Mouse (Mus musculus): ENCODE results near the gene Slc22a16. TPM values are rescaled to one million over a fixed set of nuclear protein-coding genes. Genes with fewer than 3 reads are reported as not detected.
"Not testable (repeated sequence)": the region's sequence is repeated elsewhere in the genome, so short reads cannot be mapped to it uniquely, and the experiment has no call there.

Gene Slc22a16
- total RNA-seq, 2 experiments from 2014 or later, result not detected

DNA sequence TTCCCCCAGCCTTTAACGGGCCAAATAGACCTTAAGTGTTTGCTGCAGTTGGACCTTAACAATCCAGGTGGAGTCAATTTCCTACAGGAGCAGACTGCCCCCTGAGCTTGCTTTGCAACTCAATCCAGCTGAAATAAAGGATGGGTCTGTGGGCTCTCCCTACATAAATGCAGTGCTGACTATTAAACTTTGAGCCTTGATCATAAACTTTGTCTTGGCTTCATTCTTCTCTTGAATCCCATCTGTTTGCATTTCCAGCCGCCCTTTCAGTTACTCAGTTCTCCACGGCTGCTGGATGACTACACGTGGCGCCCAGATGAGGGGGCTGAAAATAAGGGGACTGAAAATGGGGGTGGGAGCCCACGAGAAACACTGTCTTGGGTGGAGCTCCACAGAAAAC, 28.8 kb upstream of the Slc22a16 start:
- no peak overlapping the region for H3K27ac ChIP-seq
- TF ChIP-seq CTCF (conservative IDR thresholded peaks at IDR 0.05), result no peak
- H3K4me3 ChIP-seq, result no peak overlapping the region
- DNase-seq (ENCODE audit: low spot score in 2 of 2), result no peak

DNA sequence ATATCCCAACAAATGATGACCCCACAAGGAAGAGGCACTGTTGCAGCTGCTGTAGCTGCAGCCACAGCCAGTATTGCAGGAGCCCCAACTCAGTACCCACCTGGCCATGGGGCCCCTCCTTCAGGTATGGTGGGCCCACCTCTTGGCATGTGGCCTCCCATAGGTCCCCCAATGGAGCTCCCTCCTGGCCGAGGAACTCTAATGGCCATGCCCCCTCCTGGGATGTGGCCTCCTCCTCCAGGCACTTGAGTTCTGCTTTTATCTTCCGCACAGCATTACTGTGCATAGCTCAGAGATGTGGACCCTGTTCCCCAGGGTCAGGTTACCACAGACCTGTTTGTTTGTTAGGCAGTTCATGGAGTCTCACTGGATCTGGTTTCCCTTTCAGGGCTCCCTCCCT, 20.8 kb upstream of the Slc22a16 start:
- H3K27ac ChIP-seq, result no peak overlapping the region
- H3K4me3 ChIP-seq, result no peak overlapping the region
- DNase-seq (ENCODE audit: low spot score in 2 of 2), result no peak
- no peak for TF ChIP-seq CTCF (conservative IDR thresholded peaks at IDR 0.05)

DNA sequence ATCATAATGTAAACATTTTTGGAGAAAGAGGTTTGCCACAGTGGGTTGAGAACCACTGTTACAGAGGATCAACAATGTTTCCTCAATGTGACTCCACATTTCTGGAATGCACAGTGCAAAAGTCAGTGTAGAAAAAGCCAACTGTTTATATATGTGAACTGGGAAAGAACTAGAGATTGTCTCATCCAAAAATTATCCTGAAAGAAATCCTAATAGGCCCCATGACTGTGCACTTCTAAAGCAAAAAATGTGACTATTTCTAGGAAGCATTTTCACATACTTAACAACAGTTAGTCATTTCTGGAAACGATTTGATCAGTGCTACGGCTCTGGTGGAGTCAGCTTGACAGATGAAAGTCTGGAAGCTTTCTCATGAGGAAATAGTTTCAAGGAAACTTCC, 18.3 kb upstream of the Slc22a16 start:
- no peak for TF ChIP-seq CTCF (conservative IDR thresholded peaks at IDR 0.05)
- no peak for DNase-seq (ENCODE audit: low spot score in 2 of 2)
- no peak overlapping the region for H3K27ac ChIP-seq
- H3K4me3 ChIP-seq, result no peak overlapping the region

DNA sequence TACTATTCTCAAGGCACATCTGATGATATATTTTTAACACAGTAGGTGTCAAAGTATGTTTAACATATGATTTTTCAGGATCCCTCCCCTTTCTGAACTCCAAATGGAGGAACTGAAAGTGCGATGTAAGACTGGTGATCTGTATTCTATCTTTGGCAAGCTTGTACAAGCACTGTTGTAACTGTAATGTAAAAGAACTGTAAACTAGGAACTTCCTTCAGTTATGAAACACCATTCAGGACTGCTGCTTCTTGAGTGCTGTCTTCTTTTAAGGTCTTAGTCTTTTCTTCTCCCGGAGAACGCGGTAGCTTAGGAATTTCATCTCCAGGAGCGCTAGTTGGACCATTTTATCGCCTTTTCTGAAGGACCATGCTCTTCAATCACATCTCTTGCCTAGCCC, 4.4 kb upstream of the Slc22a16 start:
- DNase-seq (ENCODE audit: low spot score in 2 of 2); H3K27ac ChIP-seq; H3K4me3 ChIP-seq: not testable (repeated sequence)

DNA sequence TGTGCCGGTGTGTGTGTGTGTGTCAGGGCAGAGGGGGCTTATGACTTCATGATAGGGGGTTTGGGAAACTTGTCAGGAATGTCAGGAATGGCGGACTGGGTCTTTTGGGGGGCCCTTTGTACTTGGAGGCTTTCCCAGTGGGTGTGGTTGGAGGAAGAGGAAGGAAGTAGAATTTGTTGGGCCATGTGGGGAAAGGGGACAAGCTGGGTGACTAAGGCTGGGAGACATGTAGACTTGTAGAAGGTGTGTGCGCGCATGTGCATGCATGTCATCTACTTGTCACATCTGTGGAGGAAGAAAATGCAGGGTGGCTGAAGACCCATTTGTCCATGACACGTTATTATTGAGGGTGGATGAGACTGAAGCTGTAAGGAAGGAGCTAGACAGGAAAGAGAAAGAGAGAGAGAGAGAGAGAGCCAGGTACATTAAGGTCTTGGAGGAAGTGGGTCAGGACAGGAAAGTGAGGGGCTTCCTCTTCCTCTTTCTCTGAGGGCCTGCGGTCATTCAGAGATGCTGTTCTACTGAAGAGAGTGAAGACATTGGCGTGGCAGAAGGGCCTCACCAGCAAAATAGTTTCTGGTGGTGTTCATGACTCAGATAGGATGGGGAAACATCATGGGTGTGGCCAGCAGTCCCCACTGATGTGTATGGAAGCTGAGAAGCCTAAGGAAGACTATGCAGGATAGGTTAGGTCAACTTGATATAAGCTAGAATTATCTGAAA, 5.9 kb downstream of the Slc22a16 start:
- TF ChIP-seq CTCF (conservative IDR thresholded peaks at IDR 0.05), result no peak
- Histone ChIP-seq H3K27ac (no peak overlapping the region), H3K4me3 (no peak overlapping the region)
- no peak for DNase-seq (ENCODE audit: low spot score in 2 of 2)

DNA sequence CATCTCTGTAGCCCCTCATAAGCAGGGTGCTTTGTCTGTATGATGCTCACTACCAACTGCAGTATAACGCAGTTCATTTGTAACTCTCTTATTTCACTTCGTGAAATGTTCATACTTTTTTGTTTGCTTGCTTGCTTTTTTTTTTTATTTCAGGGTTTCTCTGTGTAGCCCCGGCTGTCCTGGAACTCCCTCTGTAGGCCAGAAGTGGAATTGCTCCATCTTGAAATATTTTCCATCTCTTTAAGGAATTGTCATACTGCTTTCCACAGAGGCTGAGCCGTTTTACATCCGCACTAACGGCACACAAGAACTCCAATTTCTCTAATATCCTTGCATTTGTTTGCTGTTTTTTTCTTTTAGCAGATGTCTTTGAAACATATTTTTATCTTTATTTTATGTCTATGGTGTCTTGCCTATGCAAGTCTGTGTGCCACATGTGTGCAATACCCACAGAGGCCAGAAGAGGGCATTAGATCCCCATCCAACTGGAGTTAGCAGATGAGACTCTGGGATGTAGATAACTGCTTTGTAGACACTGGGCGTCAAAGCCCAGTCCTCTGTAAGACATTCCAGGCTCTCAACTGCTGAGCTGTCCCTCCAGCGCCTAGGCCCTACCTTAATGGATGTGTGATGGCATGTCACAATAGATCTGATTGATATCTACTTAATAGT, 13.6 kb downstream of the Slc22a16 start:
- DNase-seq (ENCODE audit: low spot score in 2 of 2), result no peak
- peak; percentile 64 for TF ChIP-seq CTCF (conservative IDR thresholded peaks at IDR 0.05)
- no peak overlapping the region for H3K27ac ChIP-seq
- H3K4me3 ChIP-seq, result no peak overlapping the region

DNA sequence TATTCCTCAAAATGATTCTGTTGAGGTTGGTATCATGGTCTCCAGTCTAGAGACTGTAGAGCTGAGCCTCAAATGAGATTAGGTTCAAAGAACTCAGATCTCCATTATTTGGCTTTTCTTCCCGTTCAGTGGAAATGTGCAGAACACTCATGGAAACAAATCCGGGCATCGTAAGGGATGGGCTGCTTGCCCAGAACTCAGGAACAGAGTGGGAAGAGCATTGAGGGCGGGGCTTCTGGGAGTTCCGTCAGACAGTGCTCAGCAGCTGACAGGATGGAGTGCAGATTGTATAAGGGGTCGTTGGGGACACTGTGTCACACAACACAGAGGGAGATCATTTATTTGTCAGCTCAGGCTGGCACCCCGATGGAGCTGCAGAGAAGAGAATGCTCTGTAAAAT, 22.1 kb downstream of the Slc22a16 start:
- peak overlapping the region; percentile 84 for H3K27ac ChIP-seq
- no peak for TF ChIP-seq CTCF (conservative IDR thresholded peaks at IDR 0.05)
- peak; percentile 74 to 83 for DNase-seq (ENCODE audit: low spot score in 2 of 2)
- H3K4me3 ChIP-seq, result no peak overlapping the region

DNA sequence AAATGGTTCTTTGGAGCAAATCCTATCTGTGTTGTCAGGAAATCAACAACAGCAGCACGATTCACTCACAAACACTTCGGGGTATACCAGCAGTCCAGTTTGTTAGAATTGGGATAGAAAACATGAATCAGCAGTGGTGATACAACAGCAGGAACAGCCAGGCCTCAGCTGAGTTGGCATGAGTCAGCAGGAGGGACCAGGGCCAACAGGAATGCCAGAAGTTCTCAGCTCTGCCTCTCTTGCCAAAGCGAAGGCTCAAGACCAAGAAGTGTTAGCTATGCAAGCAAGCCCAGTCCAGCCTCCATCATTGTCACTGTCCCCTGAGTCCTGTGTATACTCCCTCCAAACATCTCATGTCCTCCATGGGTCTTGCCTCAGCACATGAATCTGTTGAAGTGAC, 27.0 kb downstream of the Slc22a16 start:
- Histone ChIP-seq H3K27ac (no peak overlapping the region), H3K4me3 (no peak overlapping the region)
- no peak for TF ChIP-seq CTCF (conservative IDR thresholded peaks at IDR 0.05)
- DNase-seq (ENCODE audit: low spot score in 2 of 2), result no peak

DNA sequence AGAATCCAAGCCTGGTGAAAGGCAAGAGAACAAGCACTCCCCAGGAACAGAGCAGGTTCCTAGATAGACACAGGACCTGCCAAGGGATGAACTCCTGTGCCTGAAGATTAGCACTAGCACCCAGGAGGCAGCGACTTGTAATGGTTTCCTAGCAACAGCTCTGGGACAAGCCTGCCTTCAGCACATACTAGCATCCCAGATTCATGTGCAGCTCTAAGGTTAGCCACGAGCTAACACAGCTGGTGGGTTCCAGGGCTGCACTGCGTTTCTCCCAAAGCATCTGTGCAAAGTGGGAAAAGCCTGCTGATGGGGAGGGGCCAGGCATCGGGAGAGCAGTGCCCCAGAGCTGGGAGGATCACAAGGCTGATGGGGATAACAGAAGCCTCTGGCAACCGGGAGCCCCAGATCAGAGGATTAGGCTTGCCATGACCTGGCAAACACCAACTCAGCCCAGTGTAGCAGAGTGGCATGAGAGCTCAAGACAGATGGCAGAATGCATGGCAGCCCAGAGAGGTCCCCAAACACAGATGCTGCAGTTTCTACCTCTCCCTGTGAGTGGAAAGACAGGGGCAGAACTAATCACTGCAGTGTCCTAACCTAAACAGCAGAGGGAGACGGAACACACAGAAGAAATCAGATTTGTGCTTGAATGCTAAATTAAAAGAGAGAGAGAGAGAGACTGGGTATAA, 34.7 kb downstream of the Slc22a16 start:
- no peak overlapping the region for H3K4me3 ChIP-seq
- no peak overlapping the region for H3K27ac ChIP-seq
- TF ChIP-seq CTCF (conservative IDR thresholded peaks at IDR 0.05), result peak; percentile 73
- DNase-seq (ENCODE audit: low spot score in 2 of 2), result peak in 1 of 2 experiments; percentile 34

DNA sequence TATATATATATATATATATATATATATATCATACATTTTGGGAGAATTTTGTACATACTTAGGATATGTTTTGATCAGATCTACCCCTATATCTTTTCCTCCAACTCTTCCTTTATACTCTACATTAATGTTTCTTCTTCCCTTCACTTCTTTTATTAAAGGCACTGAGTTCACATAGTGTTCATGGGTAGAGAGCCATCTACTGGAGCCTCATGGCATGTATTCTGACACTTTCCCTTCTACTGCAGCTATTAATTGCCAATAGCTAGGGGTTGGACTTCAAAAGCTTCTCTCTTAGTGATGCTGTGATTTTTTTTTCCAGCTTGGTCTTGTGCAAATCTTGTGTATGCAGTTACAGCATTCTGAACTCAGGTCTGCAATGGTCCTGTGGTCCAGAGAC, 47.8 kb downstream of the Slc22a16 start:
- H3K27ac ChIP-seq, result peak overlapping the region; percentile 39; the same call in 1 of the 2 replicates
- no peak for DNase-seq (ENCODE audit: low spot score in 2 of 2)
- no peak overlapping the region for H3K4me3 ChIP-seq
- peak; percentile 76 for TF ChIP-seq CTCF (conservative IDR thresholded peaks at IDR 0.05)

DNA sequence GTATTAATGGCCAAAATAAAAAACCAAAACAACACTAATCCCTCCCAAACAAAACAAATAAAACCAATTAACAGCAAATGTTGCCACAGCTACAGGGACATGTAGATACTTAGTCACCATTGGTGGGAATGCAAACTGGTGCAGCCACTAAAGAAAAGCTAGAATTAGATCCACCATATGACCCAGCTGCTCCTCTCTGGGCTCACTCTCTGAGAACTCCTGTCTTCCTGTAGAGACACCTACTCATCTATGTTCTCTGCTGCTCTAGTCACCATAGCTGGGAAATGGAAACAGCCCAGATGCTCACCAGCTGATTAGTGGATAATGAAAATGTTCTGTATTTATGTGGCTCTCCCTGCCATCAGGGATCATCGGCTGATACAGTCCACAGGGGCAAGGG, 49.6 kb downstream of the Slc22a16 start:
- 0 out of 2 replicates have a peak overlapping the region, but pooled peaks have one; percentile 18 for H3K27ac ChIP-seq
- H3K4me3 ChIP-seq, result no peak overlapping the region
- no peak for TF ChIP-seq CTCF (conservative IDR thresholded peaks at IDR 0.05)
- no peak for DNase-seq (ENCODE audit: low spot score in 2 of 2)

DNA sequence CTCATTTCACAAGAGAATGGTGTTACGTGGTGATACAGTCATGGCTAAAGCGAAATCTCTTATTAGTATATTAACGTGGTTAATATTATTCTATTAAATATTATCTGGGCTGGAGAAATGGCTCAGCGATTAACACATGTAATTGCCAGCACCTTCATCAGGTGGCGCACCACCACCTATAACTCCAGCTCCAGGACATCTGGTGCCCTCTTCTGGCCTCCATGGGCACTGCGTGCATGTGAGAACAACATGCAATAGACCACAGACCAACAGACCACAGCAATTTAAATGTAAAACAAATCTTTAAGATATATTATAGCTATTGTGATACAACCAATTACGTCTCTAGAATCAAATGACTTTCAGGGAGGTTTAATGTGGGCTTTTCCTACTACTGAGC, 59.0 kb downstream of the Slc22a16 start:
- peak; percentile 86 for TF ChIP-seq CTCF (conservative IDR thresholded peaks at IDR 0.05)
- Histone ChIP-seq H3K27ac (peak overlapping the region; percentile 89), H3K4me3 (no peak overlapping the region)
- peak in 1 of 2 experiments; percentile 45 for DNase-seq (ENCODE audit: low spot score in 2 of 2)

DNA sequence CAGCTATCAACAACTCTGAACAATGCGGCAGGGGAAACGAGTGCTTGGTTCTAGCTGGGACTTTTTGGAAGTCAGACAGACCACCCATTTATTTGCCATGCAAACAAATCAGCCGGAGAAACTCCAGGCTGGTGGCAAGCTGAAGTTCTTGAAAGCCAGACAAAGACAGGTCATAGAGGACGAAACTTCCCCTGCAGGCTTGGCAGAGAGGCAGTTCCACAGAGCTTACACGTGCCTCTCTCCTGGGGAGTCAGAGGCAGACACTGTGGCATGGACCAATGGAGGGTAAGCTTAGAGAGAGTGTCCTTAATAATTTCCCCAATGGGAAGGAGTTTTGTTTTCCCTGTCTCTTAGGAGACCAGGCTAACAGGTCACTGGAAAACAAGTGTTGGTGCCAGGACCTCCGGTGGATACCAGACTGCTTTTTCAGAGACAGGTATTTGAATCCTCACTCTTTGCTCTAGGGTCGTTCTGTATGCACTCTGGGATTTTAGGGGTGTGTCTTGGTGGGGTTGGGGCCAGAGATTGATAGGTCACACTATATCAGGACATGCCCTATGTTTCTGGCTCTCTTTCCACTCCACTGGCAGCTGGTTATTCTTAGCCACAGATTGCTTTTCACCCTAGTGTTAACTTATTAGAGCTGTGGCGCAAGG, 59.6 kb downstream of the Slc22a16 start, which contains the start of gene Ddo:
Gene Ddo, plus strand, starts transcription at position 356 of the 656 bp plus-strand sequence.
- peak within 1 kb of the TSS; percentile 52 for H3K4me3 ChIP-seq
- H3K27ac ChIP-seq, result peak within 1 kb of the TSS; percentile 89
- peak; percentile 51 to 63 for DNase-seq (ENCODE audit: low spot score in 2 of 2)
- no peak for TF ChIP-seq CTCF (conservative IDR thresholded peaks at IDR 0.05)
